Mouse (Mus musculus): ENCODE measurements at regions not wholly inside any gene's neighbourhood (a gene's known extent, or its start where the extent isn't known, plus 50 kb on each side); places are given as distances from the start of the nearest gene placed in this dataset.

- no peak for TF ChIP-seq POLR2A (IDR thresholded peaks at IDR 0.05; ENCODE audit: low read depth, low read length)
- TF ChIP-seq CTCF (IDR thresholded peaks at IDR 0.05; ENCODE audit: extremely low read depth, insufficient read depth, insufficient read length, insufficient replicate concordance): no peak
Measured at GRCm38 (mm10) chr16:87001135-87001534, 352.9 kb upstream of the N6amt1 start.

Measured in spleen, adult 2 months (tissue).